Comparison of ENCODE assay signal across 16 mouse cellular contexts in genomic region chr16:73072047-73072446, GRCm38 (mm10).
"Had no signal": no experiment of that assay in that cellular context is flagged by ENCODE, and none has a peak within 500 bp of the region (broad histone marks: within the 10 kb centered on the region; RNA-seq: fewer than 3 reads in every experiment).

No protein-coding gene starts in this region.

- H3K4me3 ChIP-seq: neural tube, embryonic 12.5 days; neural tube, embryonic 13.5 days; neural tube, embryonic 15.5 days; stomach, embryonic 15.5 days had no signal

- H3K36me3 ChIP-seq: neural tube, embryonic 12.5 days; neural tube, embryonic 13.5 days; neural tube, embryonic 15.5 days; stomach, embryonic 15.5 days had no signal

- H3K9me3 ChIP-seq: neural tube, embryonic 12.5 days; neural tube, embryonic 13.5 days; neural tube, embryonic 15.5 days; stomach, embryonic 15.5 days had no signal

- H3K4me1 ChIP-seq: neural tube, embryonic 12.5 days; neural tube, embryonic 13.5 days; neural tube, embryonic 15.5 days; stomach, embryonic 15.5 days had no signal

- DNase-seq: retina, postnatal 1 day; right cerebral cortex, adult 18-20 months; right cerebral cortex, postnatal 14 days; right cerebral cortex, postnatal 25 days; right cerebral cortex, postnatal 4 days; spleen, adult 18-20 months; thymus, adult 18-20 months; thymus, adult 2 months; thymus, postnatal 14 days; thymus, postnatal 25 days; thymus, postnatal 36 days; thymus, postnatal 4 days had no signal

- H3K9ac ChIP-seq: neural tube, embryonic 12.5 days; neural tube, embryonic 13.5 days; neural tube, embryonic 15.5 days; stomach, embryonic 15.5 days had no signal

- H3K4me2 ChIP-seq: neural tube, embryonic 12.5 days; neural tube, embryonic 13.5 days; neural tube, embryonic 15.5 days; stomach, embryonic 15.5 days had no signal

- H3K27ac ChIP-seq: neural tube, embryonic 12.5 days; neural tube, embryonic 13.5 days; neural tube, embryonic 15.5 days; stomach, embryonic 15.5 days had no signal

- H3K27me3 ChIP-seq: neural tube, embryonic 12.5 days; neural tube, embryonic 13.5 days; neural tube, embryonic 15.5 days; stomach, embryonic 15.5 days had no signal
